Mouse (Mus musculus): ENCODE data around the gene Nr3c2. TPM values are rescaled to one million over a fixed set of nuclear protein-coding genes. Genes with fewer than 3 reads are reported as not detected.

Gene Nr3c2
- polyA plus RNA-seq, 1 experiment from 2014 or later: 3.0 TPM

DNA sequence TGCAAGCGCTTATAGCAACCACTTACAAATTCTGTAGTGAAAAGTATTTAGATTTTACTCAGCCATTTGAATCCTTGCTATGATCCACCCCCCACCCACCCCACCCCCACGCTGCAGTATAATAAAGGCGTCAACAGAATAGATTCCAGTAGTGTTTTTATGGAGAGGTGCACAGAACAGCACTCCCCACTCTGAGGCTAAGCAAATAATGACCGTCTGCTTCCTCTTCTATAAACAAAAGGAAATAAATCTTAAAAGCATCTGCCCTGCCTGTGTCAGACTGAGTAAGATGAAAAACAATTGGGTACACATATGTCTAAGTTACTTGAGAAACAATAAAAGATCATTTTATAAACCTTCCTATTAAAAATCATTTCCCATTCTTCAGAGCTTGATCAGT, 197.5 kb downstream of the Nr3c2 start:
- Histone ChIP-seq H3K27ac (no peak overlapping the region), H3K9me3 (no peaks in the 10 kb centered on the region), H3K36me3 (no peaks in the 10 kb centered on the region), H3K4me1 (no peaks in the 10 kb centered on the region), H3K9ac (no peak overlapping the region), H3K27me3 (no peaks in the 10 kb centered on the region), H3K4me2 (no peak overlapping the region), H3K4me3 (no peak overlapping the region)
- 66% methylated on average over 4 of the region's 4 CpGs for WGBS
- no peak for ATAC-seq (ENCODE audit: insufficient number of reproducible peaks, insufficient read depth, low FRiP score, low TSS enrichment, low read depth)

- Histone ChIP-seq H3K4me1 (no peaks in the 10 kb centered on the region), H3K9ac (no peak overlapping the region), H3K36me3 (no peaks in the 10 kb centered on the region), H3K4me2 (no peak overlapping the region), H3K27ac (no peak overlapping the region), H3K4me3 (no peak overlapping the region), H3K9me3 (no peaks in the 10 kb centered on the region), H3K27me3 (no peaks in the 10 kb centered on the region)
- 79% methylated on average over 10 of the region's 10 CpGs for WGBS
- no peak for ATAC-seq (ENCODE audit: insufficient number of reproducible peaks, insufficient read depth, low FRiP score, low TSS enrichment, low read depth)
Measured at GRCm38 (mm10) chr8:77098101-77098500, 198.9 kb downstream of the Nr3c2 start.

- WGBS: 85% methylated on average over 2 of the region's 2 CpGs
- H3K27me3 ChIP-seq: no peaks in the 10 kb centered on the region
- no peaks in the 10 kb centered on the region for H3K9me3 ChIP-seq
- no peak for ATAC-seq (ENCODE audit: insufficient number of reproducible peaks, insufficient read depth, low FRiP score, low TSS enrichment, low read depth)
- no peak overlapping the region for H3K4me2 ChIP-seq
- no peaks in the 10 kb centered on the region for H3K36me3 ChIP-seq
- no peak overlapping the region for H3K4me3 ChIP-seq
- no peak overlapping the region for H3K9ac ChIP-seq
- no peak overlapping the region for H3K27ac ChIP-seq
- no peaks in the 10 kb centered on the region for H3K4me1 ChIP-seq
Measured at GRCm38 (mm10) chr8:77100370-77100769, 201.1 kb downstream of the Nr3c2 start.

GRCm38 (mm10) chr8:77102879-77103278, 203.6 kb downstream of the Nr3c2 start:
- Histone ChIP-seq H3K36me3 (no peaks in the 10 kb centered on the region), H3K27me3 (no peaks in the 10 kb centered on the region), H3K27ac (no peak overlapping the region), H3K4me1 (0 out of 2 replicates have a peak, but pooled peaks cover 4% of the 10 kb centered on the region), H3K4me3 (no peak overlapping the region), H3K4me2 (no peak overlapping the region), H3K9me3 (no peaks in the 10 kb centered on the region), H3K9ac (no peak overlapping the region)
- 94% methylated on average over 7 of the region's 7 CpGs for whole genome bisulfite sequencing
- no peak for ATAC-seq (ENCODE audit: insufficient number of reproducible peaks, insufficient read depth, low FRiP score, low TSS enrichment, low read depth)

GRCm38 (mm10) chr8:77112719-77113118, 213.5 kb downstream of the Nr3c2 start:
- Histone ChIP-seq H3K4me1 (no peaks in the 10 kb centered on the region), H3K9me3 (no peaks in the 10 kb centered on the region), H3K9ac (no peak overlapping the region), H3K27me3 (no peaks in the 10 kb centered on the region), H3K36me3 (no peaks in the 10 kb centered on the region), H3K4me3 (no peak overlapping the region), H3K4me2 (no peak overlapping the region), H3K27ac (no peak overlapping the region)
- ATAC-seq (ENCODE audit: insufficient number of reproducible peaks, insufficient read depth, low FRiP score, low TSS enrichment, low read depth): no peak
- 88% methylated on average over 2 of the region's 2 CpGs for WGBS

GRCm38 (mm10) chr8:77114769-77115168, 215.5 kb downstream of the Nr3c2 start:
- Histone ChIP-seq H3K4me2 (no peak overlapping the region), H3K36me3 (no peaks in the 10 kb centered on the region), H3K27me3 (no peaks in the 10 kb centered on the region), H3K9ac (no peak overlapping the region), H3K4me3 (no peak overlapping the region), H3K9me3 (no peaks in the 10 kb centered on the region), H3K27ac (no peak overlapping the region), H3K4me1 (no peaks in the 10 kb centered on the region)
- ATAC-seq (ENCODE audit: insufficient number of reproducible peaks, insufficient read depth, low FRiP score, low TSS enrichment, low read depth): no peak
- 84% methylated on average over 10 of the region's 10 CpGs for WGBS

GRCm38 (mm10) chr8:77116419-77117079, 217.3 kb downstream of the Nr3c2 start:
- Histone ChIP-seq H3K4me1 (peaks cover 9% of the 10 kb centered on the region), H3K27ac (no peak overlapping the region), H3K9ac (no peak overlapping the region), H3K27me3 (no peaks in the 10 kb centered on the region), H3K4me3 (no peak overlapping the region), H3K4me2 (no peak overlapping the region), H3K9me3 (no peaks in the 10 kb centered on the region), H3K36me3 (no peaks in the 10 kb centered on the region)
- ATAC-seq (ENCODE audit: insufficient number of reproducible peaks, insufficient read depth, low FRiP score, low TSS enrichment, low read depth): no peak
- WGBS: 72% methylated on average over 7 of the region's 7 CpGs

DNA sequence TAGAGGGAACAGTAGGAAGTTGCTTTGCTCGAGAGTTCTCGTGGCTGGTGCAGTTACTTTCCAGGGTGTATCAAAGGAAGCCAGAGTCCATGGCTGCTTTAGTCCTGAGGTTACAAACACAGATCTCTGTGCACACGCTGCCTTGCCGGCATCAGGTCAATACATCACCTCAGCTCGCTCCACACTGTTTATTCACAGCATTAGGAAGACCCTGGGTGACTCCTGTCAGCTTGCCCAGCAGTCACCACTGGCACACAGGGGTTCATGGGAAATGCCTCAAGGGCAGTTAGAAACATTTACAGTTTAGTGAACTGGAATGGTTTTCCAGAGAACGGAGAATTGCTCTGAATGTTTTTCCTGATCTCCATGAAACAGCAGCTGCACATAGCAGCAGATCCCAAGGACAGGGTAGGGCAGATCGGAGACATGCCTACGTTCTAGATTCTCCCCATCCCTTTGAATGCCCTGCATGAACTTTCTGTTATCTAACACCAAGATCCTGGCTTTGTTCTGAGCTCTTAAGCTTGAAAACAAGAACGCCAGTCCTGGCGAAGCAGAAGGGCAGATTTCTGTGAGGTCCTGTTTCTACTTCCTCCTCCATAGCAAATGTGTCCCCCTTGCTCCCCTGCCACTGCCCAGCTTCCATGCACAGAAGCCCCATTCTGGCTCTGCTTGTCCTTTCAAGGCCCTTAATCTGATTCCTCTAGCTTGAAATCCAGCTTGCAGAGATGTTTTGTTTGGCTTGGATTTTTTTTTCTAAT, 221.7 kb downstream of the Nr3c2 start:
- Histone ChIP-seq H3K36me3 (no peaks in the 10 kb centered on the region), H3K9me3 (no peaks in the 10 kb centered on the region), H3K27ac (no peak overlapping the region), H3K4me2 (no peak overlapping the region), H3K4me1 (peaks cover 10% of the 10 kb centered on the region), H3K4me3 (no peak overlapping the region), H3K27me3 (no peaks in the 10 kb centered on the region), H3K9ac (0 out of 2 replicates have a peak overlapping the region, but pooled peaks have one; percentile 7)
- WGBS: 55% methylated on average over 10 of the region's 10 CpGs
- no peak for ATAC-seq (ENCODE audit: insufficient number of reproducible peaks, insufficient read depth, low FRiP score, low TSS enrichment, low read depth)

DNA sequence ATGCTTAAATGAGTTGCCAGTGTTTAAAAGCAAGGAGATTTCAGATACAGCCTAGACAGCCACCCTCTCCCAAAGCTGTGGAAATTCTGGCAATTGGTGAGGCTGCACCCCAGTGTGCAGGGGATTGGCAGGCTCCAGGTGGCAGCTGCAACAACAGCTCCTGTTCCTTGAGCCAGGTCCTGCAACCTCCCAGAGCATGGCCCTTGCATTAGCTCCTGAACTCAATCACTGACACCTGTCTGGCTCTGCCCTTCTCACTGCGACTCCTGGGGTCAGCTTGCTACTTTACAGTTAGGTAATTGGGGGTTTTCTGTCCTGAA, 222.3 kb downstream of the Nr3c2 start:
- WGBS: 28% methylated on average over 1 of the region's 1 CpGs
- H3K36me3 ChIP-seq: no peaks in the 10 kb centered on the region
- no peak overlapping the region for H3K27ac ChIP-seq
- no peak overlapping the region for H3K9ac ChIP-seq
- no peak overlapping the region for H3K4me3 ChIP-seq
- no peak for ATAC-seq (ENCODE audit: insufficient number of reproducible peaks, insufficient read depth, low FRiP score, low TSS enrichment, low read depth)
- peaks cover 10% of the 10 kb centered on the region for H3K4me1 ChIP-seq
- H3K4me2 ChIP-seq: no peak overlapping the region
- H3K27me3 ChIP-seq: no peaks in the 10 kb centered on the region
- H3K9me3 ChIP-seq: no peaks in the 10 kb centered on the region

DNA sequence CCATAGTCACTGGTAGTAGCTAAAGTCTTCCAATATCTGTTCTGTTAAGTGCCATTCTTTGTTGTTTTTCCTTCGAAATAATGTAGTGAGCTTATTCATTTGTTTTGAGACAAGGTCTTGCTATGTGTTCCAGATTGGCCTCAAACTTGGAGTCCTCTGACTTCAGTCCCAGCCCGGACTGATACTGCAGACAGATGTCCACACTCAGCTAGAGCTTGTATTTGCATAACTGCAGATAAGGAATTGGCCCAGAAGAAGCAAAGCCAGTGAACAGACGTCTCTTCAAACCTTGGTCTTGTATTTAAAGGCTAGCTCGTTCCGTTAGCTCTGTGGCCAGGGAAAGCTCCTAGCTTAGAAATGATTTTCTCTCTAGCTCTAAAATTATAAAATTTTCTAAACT, 223.1 kb downstream of the Nr3c2 start:
- 84% methylated on average over 5 of the region's 5 CpGs for WGBS
- Histone ChIP-seq H3K4me2 (no peak overlapping the region), H3K9ac (no peak overlapping the region), H3K27ac (no peak overlapping the region), H3K4me3 (no peak overlapping the region), H3K27me3 (no peaks in the 10 kb centered on the region), H3K36me3 (no peaks in the 10 kb centered on the region), H3K4me1 (peaks cover 10% of the 10 kb centered on the region), H3K9me3 (no peaks in the 10 kb centered on the region)
- no peak for ATAC-seq (ENCODE audit: insufficient number of reproducible peaks, insufficient read depth, low FRiP score, low TSS enrichment, low read depth)

GRCm38 (mm10) chr8:77125777-77126176, 226.5 kb downstream of the Nr3c2 start:
- Histone ChIP-seq H3K4me2 (no peak overlapping the region), H3K4me3 (no peak overlapping the region), H3K4me1 (peaks cover 9% of the 10 kb centered on the region), H3K9me3 (no peaks in the 10 kb centered on the region), H3K27ac (no peak overlapping the region), H3K27me3 (no peaks in the 10 kb centered on the region), H3K9ac (no peak overlapping the region), H3K36me3 (no peaks in the 10 kb centered on the region)
- 93% methylated on average over 7 of the region's 7 CpGs for WGBS
- no peak for ATAC-seq (ENCODE audit: insufficient number of reproducible peaks, insufficient read depth, low FRiP score, low TSS enrichment, low read depth)

- Histone ChIP-seq H3K9me3 (no peaks in the 10 kb centered on the region), H3K27me3 (no peaks in the 10 kb centered on the region), H3K4me1 (peaks cover 3% of the 10 kb centered on the region; the same call in 1 of the 2 replicates), H3K9ac (no peak overlapping the region), H3K4me2 (no peak overlapping the region), H3K4me3 (no peak overlapping the region), H3K36me3 (no peaks in the 10 kb centered on the region), H3K27ac (no peak overlapping the region)
- no peak for ATAC-seq (ENCODE audit: insufficient number of reproducible peaks, insufficient read depth, low FRiP score, low TSS enrichment, low read depth)
- 88% methylated on average over 4 of the region's 4 CpGs for WGBS
Measured at GRCm38 (mm10) chr8:77128006-77128405, 228.8 kb downstream of the Nr3c2 start.
